Mouse (Mus musculus): ENCODE data around the gene Mre11a.

The Mre11a gene

GRCm38 (mm10) chr9:14784039-14785002 is at the start of gene Mre11a, which contains the start of gene Ankrd49:
Mre11a (plus strand) TSS chr9:14784654.
Ankrd49 (minus strand) TSS chr9:14784856.
- DNase-seq (ENCODE audit: low read depth, low spot score): peak; percentile 96

GRCm38 (mm10) chr9:14739498-14740150 is 44.8 kb upstream of the Mre11a start:
- no peak for DNase-seq (ENCODE audit: low read depth, low spot score)

GRCm38 (mm10) chr9:14740151-14740924 is 44.1 kb upstream of the Mre11a start, which contains the start of gene Piwil4:
Piwil4 (minus strand) TSS chr9:14740733.
- no peak for DNase-seq (ENCODE audit: low read depth, low spot score)

GRCm38 (mm10) chr9:14750901-14751502 is 33.5 kb upstream of the Mre11a start:
- no peak for DNase-seq (ENCODE audit: low read depth, low spot score)

GRCm38 (mm10) chr9:14751503-14752000 is 32.9 kb upstream of the Mre11a start:
- no peak for DNase-seq (ENCODE audit: low read depth, low spot score)

GRCm38 (mm10) chr9:14752001-14752522 is 32.4 kb upstream of the Mre11a start, which contains the start of gene Fut4:
Fut4 (minus strand) TSS chr9:14752393.
- no peak for DNase-seq (ENCODE audit: low read depth, low spot score)

GRCm38 (mm10) chr9:14753947-14754346 is 30.5 kb upstream of the Mre11a start:
- DNase-seq (ENCODE audit: low read depth, low spot score): no peak

- DNase-seq (ENCODE audit: low read depth, low spot score): no peak
These were observed 30.0 kb upstream of the Mre11a start for GRCm38 (mm10) chr9:14754469-14754868.

GRCm38 (mm10) chr9:14758590-14758989 is 25.9 kb upstream of the Mre11a start:
- no peak for DNase-seq (ENCODE audit: low read depth, low spot score)

GRCm38 (mm10) chr9:14759261-14759660 is 25.2 kb upstream of the Mre11a start:
- no peak for DNase-seq (ENCODE audit: low read depth, low spot score)

GRCm38 (mm10) chr9:14764765-14765164 is 19.7 kb upstream of the Mre11a start:
- DNase-seq (ENCODE audit: low read depth, low spot score): no peak

GRCm38 (mm10) chr9:14769811-14770210 is 14.6 kb upstream of the Mre11a start:
- DNase-seq (ENCODE audit: low read depth, low spot score): no peak

- DNase-seq (ENCODE audit: low read depth, low spot score): no peak
These were observed 13.5 kb upstream of the Mre11a start, which contains the start of gene 1700012B09Rik for GRCm38 (mm10) chr9:14770803-14771471. 1700012B09Rik (minus strand) TSS chr9:14771030.

- no peak for DNase-seq (ENCODE audit: low read depth, low spot score)
These were observed 12.4 kb upstream of the Mre11a start for GRCm38 (mm10) chr9:14772074-14772473.

- no peak for DNase-seq (ENCODE audit: low read depth, low spot score)
These were observed 10.6 kb upstream of the Mre11a start for GRCm38 (mm10) chr9:14773813-14774212.

- DNase-seq (ENCODE audit: low read depth, low spot score): no peak
These were observed 6.1 kb upstream of the Mre11a start for GRCm38 (mm10) chr9:14778341-14778740.

GRCm38 (mm10) chr9:14787356-14787755 is 2.9 kb downstream of the Mre11a start:
- no peak for DNase-seq (ENCODE audit: low read depth, low spot score)

GRCm38 (mm10) chr9:14805714-14806113 is 21.3 kb downstream of the Mre11a start:
- no peak for DNase-seq (ENCODE audit: low read depth, low spot score)

- no peak for DNase-seq (ENCODE audit: low read depth, low spot score)
These were observed 22.3 kb downstream of the Mre11a start for GRCm38 (mm10) chr9:14806786-14807185.

GRCm38 (mm10) chr9:14810111-14810510 is 25.7 kb downstream of the Mre11a start:
- no peak for DNase-seq (ENCODE audit: low read depth, low spot score)

Measured in retina, postnatal 7 days (tissue).